Mouse (Mus musculus) layer of hippocampus, adult 8-10 months (tissue): ENCODE measurements around the gene Gm17019. TPM values are rescaled to one million over a fixed set of nuclear protein-coding genes. Genes with fewer than 3 reads are reported as not detected.
"Not testable (repeated sequence)": the region's sequence is repeated elsewhere in the genome, so short reads cannot be mapped to it uniquely, and the experiment has no call there.

ENCODE experiments used
- DNase-seq, 2 experiments: peaks; one replicate each; pipeline ENCODE4 v3.0.0; 2022; ENCODE audit warnings: low spot score in 2 of 2
- total RNA-seq, 4 experiments: library from RNA; stranded (reverse); gene quantifications; 2 replicates each; pipeline ENCODE4 v1.2.4; 2022

Gm17019 gene
- total RNA-seq, 4 experiments from 2014 or later = not detected

GRCm38 (mm10) chr5:14996670-14997249, 36.0 kb downstream of the Gm17019 start:
- not testable (repeated sequence) for DNase-seq

GRCm38 (mm10) chr5:14994124-14994523, 38.7 kb downstream of the Gm17019 start:
- DNase-seq = not testable (repeated sequence)

GRCm38 (mm10) chr5:14990375-14991158, 42.2 kb downstream of the Gm17019 start:
- DNase-seq = not testable (repeated sequence)

- DNase-seq = not testable (repeated sequence)
These were observed 46.0 kb downstream of the Gm17019 start for GRCm38 (mm10) chr5:14986649-14987387.

Other genes with a start within 250 kb of the Gm17019 start
- gene Gm9758, start 118.1 kb downstream of the Gm17019 start, total RNA-seq = not detected
- gene Speer4e, start 94.6 kb downstream of the Gm17019 start, total RNA-seq = not detected
- not detected for gene Gm10354, start 54.1 kb downstream of the Gm17019 start, total RNA-seq